Comparison of ENCODE assay signal across 23 mouse cellular contexts in the genomic region with DNA sequence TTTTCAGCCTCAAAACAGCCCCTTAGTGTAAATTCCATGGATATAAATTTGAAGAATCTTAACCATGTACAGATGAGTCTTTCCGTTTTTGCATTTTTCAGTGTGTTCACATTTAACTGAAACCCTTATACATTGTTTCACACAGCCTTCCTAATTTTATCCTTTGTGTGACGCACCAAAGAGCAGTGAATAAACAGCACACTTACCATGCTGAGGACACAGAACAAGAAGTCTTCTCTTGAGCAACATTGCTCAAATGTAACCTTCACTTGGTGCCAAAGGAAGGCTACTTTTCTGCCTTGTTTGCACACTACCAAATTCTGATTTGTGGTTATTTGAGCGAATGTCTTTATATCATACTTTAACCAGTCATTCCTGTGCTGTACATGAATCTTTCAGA.
DNase-seq lines count a peak whose midpoint lies in the region; ATAC-seq and TF ChIP-seq lines count a peak whose summit lies in the region.
"Had no signal": no experiment of that assay in that cellular context is flagged by ENCODE, and none has a peak within 500 bp of the region (broad histone marks: within the 10 kb centered on the region; RNA-seq: fewer than 3 reads in every experiment).

No protein-coding gene starts in this region.

- peak; percentile 44; the same call in 1 of the 2 replicates for ATAC-seq in frontal cortex, adult (ENCODE audit: low TSS enrichment)
- peak; percentile 67 for ATAC-seq in lung, postnatal 0 days
- ATAC-seq: activated CD4-positive, CD25-positive, alpha-beta regulatory T cell, adult 4 months; CD4-positive, CD25-positive, alpha-beta regulatory T cell, adult 4 months; Patski had no signal

- no peak for DNase-seq in frontal cortex, adult 2 months (ENCODE audit: extremely low spot score in 1 of 2, low spot score in 1 of 2)
- DNase-seq in lung, postnatal 0 days (ENCODE audit: low spot score), result peak; percentile 78
- no peak for DNase-seq in lung, postnatal 25 days (ENCODE audit: low spot score)
- peak; percentile 9 for DNase-seq in adipocyte (ENCODE audit: low spot score)
- DNase-seq in limb, embryonic 10.5 days (ENCODE audit: low spot score), result no peak
- DNase-seq in thymus, postnatal 36 days, result no peak
- DNase-seq: adrenal gland, adult 2 months; adrenal gland, adult 8-10 months; adrenal gland, postnatal 10 days; adrenal gland, postnatal 14 days; adrenal gland, postnatal 25 days; adrenal gland, postnatal 36 days; B cell, adult 2 months; cerebellum, adult 11 months; cerebellum, adult 11-12 months; cerebellum, adult 18-20 months had no signal

- TF ChIP-seq POLR2A in embryonic fibroblast, embryonic 13.5 days (IDR thresholded peaks at IDR 0.05; ENCODE audit: low read depth, low read length), result no peak

- H3K9ac ChIP-seq in lung, postnatal 0 days (replicated peaks; ENCODE audit: low read depth), result no peak overlapping the region

- H3K4me1 ChIP-seq in lung, postnatal 0 days (ENCODE audit: insufficient read depth, low read depth, low read length), result no peaks in the 10 kb centered on the region
- H3K4me1 ChIP-seq in embryonic fibroblast, embryonic 13.5 days (ENCODE audit: control insufficient read depth, insufficient read depth, low read length), result peaks cover 5% of the 10 kb centered on the region
- H3K4me1 ChIP-seq in limb, embryonic 10.5 days, result no peaks in the 10 kb centered on the region

- no peaks in the 10 kb centered on the region for H3K36me3 ChIP-seq in lung, postnatal 0 days (ENCODE audit: insufficient read depth, low read length)
- no peaks in the 10 kb centered on the region for H3K36me3 ChIP-seq in limb, embryonic 10.5 days

- TF ChIP-seq EP300 in lung, postnatal 0 days (IDR thresholded peaks at IDR 0.05), result peak; percentile 87

- H3K4me3 ChIP-seq in lung, postnatal 0 days (ENCODE audit: low read depth, low read length), result no peak overlapping the region
- H3K4me3 ChIP-seq in embryonic fibroblast, embryonic 13.5 days (ENCODE audit: insufficient read depth, low read length), result no peak overlapping the region
- H3K4me3 ChIP-seq in limb, embryonic 10.5 days, result no peak overlapping the region

- H3K9me3 ChIP-seq in lung, postnatal 0 days (ENCODE audit: low read length), result no peaks in the 10 kb centered on the region
- no peaks in the 10 kb centered on the region for H3K9me3 ChIP-seq in limb, embryonic 10.5 days (replicated peaks)
- H3K9me3 ChIP-seq: G1E had no signal

- H3K4me2 ChIP-seq in lung, postnatal 0 days (replicated peaks; ENCODE audit: low read depth, low read length), result no peak overlapping the region

- TF ChIP-seq CTCF in lung, postnatal 0 days (IDR thresholded peaks at IDR 0.05), result no peak
- no peak for TF ChIP-seq CTCF in embryonic fibroblast, embryonic 13.5 days (IDR thresholded peaks at IDR 0.05; ENCODE audit: borderline replicate concordance, insufficient read depth, low read length)

- 63% methylated on average over 3 of the region's 3 CpGs for whole genome bisulfite sequencing in lung, postnatal 0 days
- WGBS in limb, embryonic 10.5 days, result 96% methylated on average over 3 of the region's 3 CpGs

- peak overlapping the region; percentile 52 for H3K27ac ChIP-seq in lung, postnatal 0 days (ENCODE audit: low read length)
- peak overlapping the region; percentile 22; the same call in 1 of the 2 replicates for H3K27ac ChIP-seq in embryonic fibroblast, embryonic 13.5 days (ENCODE audit: insufficient read depth, low read length)
- H3K27ac ChIP-seq in limb, embryonic 10.5 days, result no peak overlapping the region

- no peaks in the 10 kb centered on the region for H3K27me3 ChIP-seq in lung, postnatal 0 days (replicated peaks; ENCODE audit: insufficient read depth, low read length)
- H3K27me3 ChIP-seq in limb, embryonic 10.5 days (ENCODE audit: low read depth, poor library complexity, severe bottlenecking), result no peaks in the 10 kb centered on the region
- H3K27me3 ChIP-seq: CH12.LX, Patski had no signal

Comparison
In these comparisons a context has a peak if more than half of its experiments do, and no peak if none do; other contexts are left out.
1. DNase-seq: peak in lung, postnatal 0 days (single experiment) and adipocyte (single experiment); none in frontal cortex, adult 2 months (0 of 2), lung, postnatal 25 days (single experiment), limb, embryonic 10.5 days (single experiment) and thymus, postnatal 36 days (0 of 2).